In genomic region chr5:121006176-121006575, GRCm38 (mm10) we compare ENCODE assay signal across 24 mouse cellular contexts. TPM values are rescaled to one million over a fixed set of nuclear protein-coding genes. Genes with fewer than 3 reads are reported as not detected.
"Had no signal": no experiment of that assay in that cellular context is flagged by ENCODE, and none has a peak within 500 bp of the region (broad histone marks: within the 10 kb centered on the region; RNA-seq: fewer than 3 reads in every experiment).

No protein-coding gene starts in this region.

- H3K9ac ChIP-seq: liver, embryonic 13.5 days; midbrain, embryonic 15.5 days; neural tube, embryonic 13.5 days; stomach, embryonic 15.5 days had no signal

- H3K4me3 ChIP-seq: liver, embryonic 13.5 days; midbrain, embryonic 15.5 days; myocyte; neural tube, embryonic 13.5 days; stomach, embryonic 15.5 days had no signal

- H3K36me3 ChIP-seq: liver, embryonic 13.5 days; midbrain, embryonic 15.5 days; neural tube, embryonic 13.5 days; stomach, embryonic 15.5 days had no signal

- H3K9me3 ChIP-seq: liver, embryonic 13.5 days; midbrain, embryonic 15.5 days; neural tube, embryonic 13.5 days; stomach, embryonic 15.5 days had no signal

- H3K27me3 ChIP-seq: midbrain, embryonic 15.5 days had no signal

- ATAC-seq: midbrain, embryonic 15.5 days had no signal

- H3K4me2 ChIP-seq: liver, embryonic 13.5 days; midbrain, embryonic 11.5 days; midbrain, embryonic 15.5 days; neural tube, embryonic 13.5 days; stomach, embryonic 15.5 days had no signal

- H3K4me1 ChIP-seq: liver, embryonic 13.5 days; stomach, embryonic 15.5 days had no signal

- H3K27ac ChIP-seq: kidney, postnatal 0 days; liver, embryonic 13.5 days; midbrain, embryonic 15.5 days; neural tube, embryonic 13.5 days; stomach, embryonic 15.5 days had no signal

- DNase-seq: kidney, adult 2 months; kidney, postnatal 25 days; liver, embryonic 13.5 days; lung, adult 2 months; lung, postnatal 14 days; lung, postnatal 4 days; retina, postnatal 1 day; right cerebral cortex, postnatal 25 days; spleen, adult 18-20 months; thymus, postnatal 25 days had no signal

RNA-seq across cellular contexts. Expression of gene Rph3a, which starts 3.7 kb away (rescaled TPM):
- total RNA-seq: liver, adult 2 months; megakaryocyte progenitor cell, adult 5-6 weeks; megakaryocyte-erythroid progenitor cell, adult 5-6 weeks; monocyte, adult 5-6 weeks; neutrophil, adult 5-6 weeks had no signal
- polyA plus RNA-seq: kidney, embryonic 14.5 days; limb, embryonic 11.5 days; liver, adult 2 months; liver, embryonic 16.5 days; lung, adult 2 months had no signal
